Mouse (Mus musculus) sigmoid colon, adult 10 weeks (tissue): ENCODE results near the gene Eif4e2. TPM values are rescaled to one million over a fixed set of nuclear protein-coding genes. Genes with fewer than 3 reads are reported as not detected.

ENCODE experiments used
- polyA plus RNA-seq: library from polyadenylated mRNA; stranded (reverse); fragments of 350-450 nt; fragmentation: Illumina TruSeq; extraction: RNeasy Lipid Tissue Mini Kit (QIAGEN cat#74804); gene quantifications from one replicate; pipeline ENCODE4 v1.2.3, GENCODE M21; 2014; ENCODE audit warnings: low read depth, low replicate concordance

The Eif4e2 gene
- 34.6 TPM for polyA plus RNA-seq

DNA sequence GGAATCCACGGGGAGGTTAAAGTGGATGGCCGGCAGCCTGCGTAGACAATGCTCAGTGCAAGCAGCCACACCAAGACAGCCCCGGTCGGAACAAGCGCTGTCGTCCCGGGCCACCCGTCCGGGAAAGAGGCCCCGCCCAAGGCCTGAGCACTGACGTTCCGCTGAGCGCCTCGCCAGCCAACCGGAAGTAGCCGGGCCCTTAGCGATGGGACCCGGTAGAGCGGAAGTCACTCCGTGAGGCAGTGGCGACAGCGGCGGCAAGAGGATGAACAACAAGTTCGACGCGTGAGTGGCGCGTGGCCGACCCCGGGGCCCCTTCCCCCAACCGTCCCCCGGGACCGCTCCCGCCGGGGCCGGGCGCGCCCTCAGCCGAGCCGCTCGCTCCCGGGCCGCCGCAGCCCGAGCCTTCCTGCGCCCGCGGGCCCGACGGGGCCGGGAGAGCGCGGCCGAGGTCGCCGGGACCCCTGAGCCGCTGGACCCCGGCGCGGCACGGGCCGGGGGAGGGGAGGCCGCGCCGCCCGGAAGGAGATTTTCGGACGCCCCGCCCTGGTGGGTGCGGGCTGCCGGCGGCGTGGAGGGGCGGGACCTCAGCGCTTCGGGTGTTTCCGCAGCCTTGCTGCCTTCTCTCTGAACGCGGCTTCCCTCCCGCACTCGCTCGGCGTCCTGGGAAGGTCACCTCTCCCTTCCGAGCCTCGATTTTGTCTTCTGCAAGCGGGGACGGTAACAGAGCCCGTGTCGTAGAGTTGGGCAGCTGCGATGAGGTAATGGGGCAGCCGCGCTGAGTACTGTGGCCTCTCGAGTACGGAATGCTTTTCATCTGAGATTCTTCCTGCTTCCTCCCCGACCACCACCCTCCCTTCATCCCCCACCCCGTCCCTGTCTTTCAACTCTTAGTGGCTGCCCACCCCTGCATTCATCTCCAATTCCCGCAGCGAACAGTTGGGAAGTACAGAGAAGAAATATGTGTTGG is at the start of gene Eif4e2:
Eif4e2 (plus strand) TSS at position 180 of the 970 bp plus-strand sequence.

DNA sequence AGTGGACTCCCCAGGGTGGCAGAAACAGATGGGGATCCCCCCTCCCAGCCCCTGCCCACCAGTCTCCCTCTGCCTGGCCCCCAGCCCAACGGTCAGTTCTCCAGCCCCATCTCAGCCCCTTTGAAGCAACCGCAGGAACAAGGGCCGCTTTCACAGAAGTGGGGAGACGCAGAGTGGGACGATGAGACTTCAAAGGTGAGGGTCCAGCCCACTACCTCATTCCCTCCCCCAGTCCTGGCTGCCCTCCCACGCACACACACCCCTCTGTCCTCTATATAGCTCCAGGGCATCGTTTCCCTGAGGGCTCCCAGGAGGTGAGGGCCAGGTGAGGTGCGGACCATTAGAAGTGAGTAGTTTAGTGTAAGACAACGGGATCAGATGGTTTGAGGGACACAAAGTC is 30.7 kb upstream of the Eif4e2 start, which contains the start of gene Prss56:
Prss56 (plus strand) TSS at position 301 of the 400 bp plus-strand sequence.

DNA sequence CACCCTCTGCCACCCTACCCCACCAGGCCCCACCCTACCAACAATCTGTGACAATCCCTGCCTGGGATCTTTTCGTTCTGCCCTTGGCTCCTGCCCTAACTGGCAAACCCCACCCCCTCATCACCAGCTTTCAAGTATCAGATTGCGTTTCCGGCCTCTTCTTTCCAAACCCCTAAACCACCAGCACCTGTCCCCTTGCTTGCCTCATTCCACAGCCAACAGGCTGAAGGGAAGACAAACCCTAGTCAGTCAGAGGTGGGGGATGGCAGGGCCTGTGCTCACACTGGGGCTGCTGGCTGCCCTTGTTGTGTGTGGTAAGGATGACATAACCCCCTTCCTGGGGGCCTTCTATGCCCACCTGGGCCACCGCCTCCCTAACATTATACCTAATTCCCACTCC is 23.3 kb upstream of the Eif4e2 start, which contains the start of gene Chrnd:
Chrnd (plus strand) TSS at position 179 of the 400 bp plus-strand sequence.

DNA sequence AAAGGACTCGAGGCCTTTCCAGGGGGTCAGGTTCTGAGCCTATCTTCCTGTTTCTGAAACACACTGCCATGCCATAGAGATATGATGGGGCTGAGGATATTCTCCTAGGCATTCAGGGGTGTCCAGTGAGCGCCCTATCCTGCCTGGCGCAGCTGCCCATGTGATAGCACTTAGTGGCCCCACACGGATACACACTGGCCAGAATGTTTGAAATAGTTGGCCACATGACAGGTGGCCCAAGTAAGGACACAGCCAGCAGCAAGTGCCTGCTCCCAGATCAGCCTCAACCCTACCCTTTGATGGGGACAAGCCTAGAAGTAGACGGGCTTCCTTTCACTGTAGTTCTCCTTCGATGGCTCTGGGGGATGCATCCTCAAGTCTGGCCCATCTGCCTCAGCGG is 9.2 kb upstream of the Eif4e2 start, which contains the start of gene Chrng:
Chrng (plus strand) TSS at position 193 of the 400 bp plus-strand sequence.

DNA sequence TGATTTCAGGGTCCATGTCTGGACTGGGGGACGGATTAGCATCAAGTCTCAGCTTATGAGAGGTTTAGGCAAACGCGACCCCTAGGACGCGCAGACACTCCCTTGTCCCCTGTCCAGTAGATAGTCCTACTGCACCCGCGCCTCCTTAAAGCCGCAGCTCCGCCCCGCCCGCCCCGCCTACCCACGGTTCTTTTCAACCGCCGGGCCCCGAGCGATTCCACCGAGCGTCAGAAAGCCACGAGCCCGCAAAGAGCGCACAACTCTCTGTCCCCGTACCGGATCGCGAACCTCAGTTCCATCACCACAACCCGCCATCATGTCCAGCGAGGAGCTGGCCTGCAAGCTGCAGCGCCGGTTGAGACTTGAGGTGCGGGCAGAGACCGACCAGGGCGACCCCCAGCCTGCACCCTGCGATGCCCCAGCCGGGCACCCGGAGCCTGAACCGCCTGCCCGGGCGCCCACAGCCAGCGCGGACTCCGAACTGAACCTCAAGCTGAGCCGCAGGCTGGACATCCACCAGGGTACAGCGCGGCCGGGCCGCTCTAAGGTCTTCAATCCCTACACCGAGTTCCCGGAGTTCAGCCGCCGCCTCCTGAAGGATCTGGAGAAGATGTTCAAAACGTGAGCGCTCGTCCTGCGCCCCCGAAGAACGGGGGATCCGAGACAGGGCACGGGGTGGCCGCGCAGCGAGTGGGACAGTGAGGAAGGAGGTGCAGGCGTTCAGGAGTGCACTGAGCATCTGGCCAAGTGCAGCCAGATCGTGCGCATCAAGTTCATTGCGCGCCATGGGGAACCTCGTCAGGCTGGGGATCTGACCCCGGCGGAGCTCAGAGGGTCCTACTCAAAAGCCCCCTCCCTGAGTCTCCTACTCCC is 50.7 kb downstream of the Eif4e2 start, which contains the start of gene Efhd1:
Efhd1 (plus strand) TSS at position 230 of the 873 bp plus-strand sequence.

Other genes with a start within 250 kb of the Eif4e2 start
- gene Alppl2, start 124.0 kb upstream of the Eif4e2 start, polyA plus RNA-seq = not detected
- 0.54 TPM for gene Alpi, start 112.3 kb upstream of the Eif4e2 start, polyA plus RNA-seq
- gene Akp3, start 88.9 kb upstream of the Eif4e2 start, polyA plus RNA-seq = not detected
- not detected for gene Ecel1, start 57.4 kb upstream of the Eif4e2 start, polyA plus RNA-seq
- gene Prss56, start 30.6 kb upstream of the Eif4e2 start, polyA plus RNA-seq = not detected
- gene Chrnd, start 23.3 kb upstream of the Eif4e2 start, polyA plus RNA-seq = not detected
- not detected for gene Chrng, start 9.3 kb upstream of the Eif4e2 start, polyA plus RNA-seq
- gene Efhd1, start 50.4 kb downstream of the Eif4e2 start, polyA plus RNA-seq = 8.4 TPM
- 109 TPM for gene Gigyf2, start 113.1 kb downstream of the Eif4e2 start, polyA plus RNA-seq
- 0.73 TPM for gene Kcnj13, start 180.8 kb downstream of the Eif4e2 start, polyA plus RNA-seq